In genomic region chr14:85940585-85940984, GRCm38 (mm10) we compare ENCODE assay signal across 16 mouse cellular contexts.
"Had no signal": no experiment of that assay in that cellular context is flagged by ENCODE, and none has a peak within 500 bp of the region (broad histone marks: within the 10 kb centered on the region; RNA-seq: fewer than 3 reads in every experiment).

No protein-coding gene starts in this region.

- H3K9me3 ChIP-seq: neural tube, embryonic 13.5 days; neural tube, embryonic 15.5 days; stomach, embryonic 15.5 days had no signal

- H3K4me3 ChIP-seq: neural tube, embryonic 13.5 days; neural tube, embryonic 15.5 days; stomach, embryonic 15.5 days had no signal

- DNase-seq: retina, postnatal 1 day; right cerebral cortex, adult 18-20 months; right cerebral cortex, postnatal 14 days; right cerebral cortex, postnatal 25 days; right cerebral cortex, postnatal 4 days; spleen, adult 18-20 months; thymus, adult 18-20 months; thymus, adult 2 months; thymus, postnatal 14 days; thymus, postnatal 25 days; thymus, postnatal 36 days; thymus, postnatal 4 days had no signal

- H3K4me1 ChIP-seq: neural tube, embryonic 13.5 days; neural tube, embryonic 15.5 days; stomach, embryonic 15.5 days had no signal

- H3K4me2 ChIP-seq: neural tube, embryonic 13.5 days; neural tube, embryonic 15.5 days; stomach, embryonic 15.5 days had no signal

- H3K36me3 ChIP-seq: neural tube, embryonic 13.5 days; neural tube, embryonic 15.5 days; stomach, embryonic 15.5 days had no signal

- H3K9ac ChIP-seq: neural tube, embryonic 13.5 days; neural tube, embryonic 15.5 days; stomach, embryonic 15.5 days had no signal

- H3K27me3 ChIP-seq: neural tube, embryonic 13.5 days; neural tube, embryonic 15.5 days; stomach, embryonic 15.5 days had no signal

- H3K27ac ChIP-seq: neural tube, embryonic 13.5 days; neural tube, embryonic 15.5 days; stomach, embryonic 15.5 days; stomach, postnatal 0 days had no signal
